Mouse (Mus musculus): ENCODE data around the gene Clptm1.

The Clptm1 gene

GRCm38 (mm10) chr7:19664455-19664954 lies 328 bp downstream of the Clptm1 start:
- in situ Hi-C loops (cut with MboI, MseI) = no loop called here

GRCm38 (mm10) chr7:19663940-19664339 lies 893 bp downstream of the Clptm1 start:
- in situ Hi-C loops (cut with MboI, MseI) = no loop called here

GRCm38 (mm10) chr7:19652614-19653013 lies 12.2 kb downstream of the Clptm1 start:
- in situ Hi-C loops (cut with MboI, MseI) = no loop called here

- in situ Hi-C loops (cut with MboI, MseI) = no loop called here
Observed at GRCm38 (mm10) chr7:19651063-19651786, 13.6 kb downstream of the Clptm1 start.

GRCm38 (mm10) chr7:19641223-19641622 lies 23.6 kb downstream of the Clptm1 start:
- in situ Hi-C loops (cut with MboI, MseI) = no loop called here

GRCm38 (mm10) chr7:19635074-19635827 lies 29.6 kb downstream of the Clptm1 start:
- in situ Hi-C loops (cut with MboI, MseI) = no loop called here

- in situ Hi-C loops (cut with MboI, MseI) = no loop called here
Observed at GRCm38 (mm10) chr7:19634591-19634990, 30.2 kb downstream of the Clptm1 start.

- in situ Hi-C loops (cut with MboI, MseI) = no loop called here
Observed at GRCm38 (mm10) chr7:19633855-19634254, 31.0 kb downstream of the Clptm1 start.

- in situ Hi-C loops (cut with MboI, MseI) = no loop called here
Observed at GRCm38 (mm10) chr7:19633197-19633596, 31.6 kb downstream of the Clptm1 start.

GRCm38 (mm10) chr7:19632720-19633119 lies 32.1 kb downstream of the Clptm1 start:
- in situ Hi-C loops (cut with MboI, MseI) = no loop called here

GRCm38 (mm10) chr7:19632275-19632674 lies 32.6 kb downstream of the Clptm1 start:
- in situ Hi-C loops (cut with MboI, MseI) = no loop called here

- in situ Hi-C loops (cut with MboI, MseI) = no loop called here
Observed at GRCm38 (mm10) chr7:19629361-19629734, 35.5 kb downstream of the Clptm1 start, which contains the start of gene Relb. Gene Relb, minus strand, starts transcription at chr7:19629438.

- in situ Hi-C loops (cut with MboI, MseI) = no loop called here
Observed at GRCm38 (mm10) chr7:19628536-19629360, 36.1 kb downstream of the Clptm1 start.

- in situ Hi-C loops (cut with MboI, MseI) = no loop called here
Observed at GRCm38 (mm10) chr7:19628192-19628535, 36.7 kb downstream of the Clptm1 start.

GRCm38 (mm10) chr7:19627721-19628120 lies 37.1 kb downstream of the Clptm1 start:
- in situ Hi-C loops (cut with MboI, MseI) = no loop called here

- in situ Hi-C loops (cut with MboI, MseI) = no loop called here
Observed at GRCm38 (mm10) chr7:19623433-19623832, 41.4 kb downstream of the Clptm1 start.

GRCm38 (mm10) chr7:19622241-19622640 lies 42.6 kb downstream of the Clptm1 start:
- in situ Hi-C loops (cut with MboI, MseI) = no loop called here

GRCm38 (mm10) chr7:19620811-19621210 lies 44.0 kb downstream of the Clptm1 start:
- in situ Hi-C loops (cut with MboI, MseI) = no loop called here

GRCm38 (mm10) chr7:19619004-19619801 lies 45.6 kb downstream of the Clptm1 start:
- in situ Hi-C loops (cut with MboI, MseI) = no loop called here

- in situ Hi-C loops (cut with MboI, MseI) = no loop called here
Observed at GRCm38 (mm10) chr7:19615036-19615577, 49.7 kb downstream of the Clptm1 start.

- in situ Hi-C loops (cut with MboI, MseI) = no loop called here
Observed at GRCm38 (mm10) chr7:19610969-19611368, 53.9 kb downstream of the Clptm1 start.

Measured in T-helper 1 cell (primary cell).